Mouse (Mus musculus) skeletal muscle tissue, adult 2 months (tissue): ENCODE measurements at regions not wholly inside any gene's neighbourhood (a gene's known extent, or its start where the extent isn't known, plus 50 kb on each side); places are given as distances from the start of the nearest gene placed in this dataset.
A peak's percentile ranks its signal among the peaks of the same experiment; 100 is the strongest.

Source experiments
- DNase-seq: peaks from one replicate; pipeline ENCODE4 v3.0.0-alpha.2; 2012; ENCODE audit warnings: low read depth, low spot score

GRCm38 (mm10) chr11:57904216-57904615 is 71.6 kb upstream of the Hand1 start:
- no peak for DNase-seq

DNA sequence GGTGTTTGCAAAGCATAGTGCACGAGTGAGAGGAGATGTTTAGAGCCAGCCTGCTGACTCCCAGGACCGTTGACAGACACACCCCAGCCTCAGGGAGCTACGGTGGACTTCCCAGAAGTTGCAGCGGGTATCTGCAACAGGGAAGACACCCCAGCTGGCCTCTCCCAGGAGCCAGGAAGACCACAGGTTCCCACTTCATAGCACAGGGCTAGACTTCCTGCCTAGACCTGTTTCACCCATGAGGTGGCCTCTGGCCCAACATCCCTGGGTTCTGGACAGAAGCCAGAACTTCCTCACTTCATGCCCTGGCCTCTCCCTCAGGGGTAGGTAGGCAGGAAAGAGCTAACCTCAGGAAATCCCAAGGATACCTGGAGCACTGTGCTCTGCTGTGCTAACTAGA is 66.7 kb upstream of the Hand1 start:
- DNase-seq = no peak

DNA sequence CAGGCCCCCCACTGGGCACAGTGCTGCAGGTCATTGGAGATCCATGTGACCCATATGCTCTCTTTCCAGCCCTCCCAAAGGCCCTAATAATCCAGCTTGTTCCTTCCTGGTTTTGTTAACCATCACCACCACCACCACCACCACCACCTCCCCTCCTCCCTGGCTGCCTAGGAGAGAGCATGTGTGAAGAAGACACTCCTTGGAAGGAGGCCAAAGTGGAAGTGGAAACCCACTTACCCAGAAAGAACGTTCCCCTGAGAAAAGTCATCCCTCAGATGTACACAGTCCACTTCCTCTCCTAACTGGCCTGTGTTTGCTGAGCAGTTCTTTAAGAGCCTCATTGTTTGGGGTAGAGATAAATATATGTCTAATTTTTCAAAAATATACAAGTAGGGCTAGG is 62.9 kb upstream of the Hand1 start:
- DNase-seq = peak; percentile 5

- DNase-seq = no peak
Measured at GRCm38 (mm10) chr11:57882736-57883635, 50.4 kb upstream of the Hand1 start.
